In genomic region chr5:64820138-64820537, GRCm38 (mm10) we compare ENCODE assay signal across 18 mouse cellular contexts. TPM values are rescaled to one million over a fixed set of nuclear protein-coding genes. Genes with fewer than 3 reads are reported as not detected.
DNase-seq lines count a peak whose midpoint lies in the region; ATAC-seq and TF ChIP-seq lines count a peak whose summit lies in the region.
"Had no signal": no experiment of that assay in that cellular context is flagged by ENCODE, and none has a peak within 500 bp of the region (broad histone marks: within the 10 kb centered on the region; RNA-seq: fewer than 3 reads in every experiment).

No protein-coding gene starts in this region.

- peak; percentile 88 for DNase-seq in heart, adult 11 months
- no peak for DNase-seq in heart, adult 8-10 months (ENCODE audit: low spot score)
- DNase-seq in lung, postnatal 0 days (ENCODE audit: low spot score): peak; percentile 6
- no peak for DNase-seq in lung, postnatal 14 days
- no peak for DNase-seq in ES-E14 (ENCODE audit: low read depth, low spot score)
- DNase-seq: cerebellum, adult 11 months; gastrocnemius, postnatal 36 days; heart, postnatal 14 days; kidney, adult 11 months; liver, postnatal 0 days; midbrain, embryonic 14.5 days had no signal

- 91% methylated on average over 10 of the region's 10 CpGs for WGBS in lung, postnatal 0 days
- 42% methylated on average over 10 of the region's 10 CpGs for WGBS in olfactory bulb, adult 2 months
- 73% methylated on average over 10 of the region's 10 CpGs for WGBS in midbrain, embryonic 16.5 days

- no peak for TF ChIP-seq EP300 in lung, postnatal 0 days (IDR thresholded peaks at IDR 0.05)

- no peak overlapping the region for H3K27ac ChIP-seq in lung, postnatal 0 days (ENCODE audit: low read length)
- 0 out of 2 replicates have a peak overlapping the region, but pooled peaks have one; percentile 13 for H3K27ac ChIP-seq in ES-E14 (ENCODE audit: insufficient read depth, low read depth, low read length, poor library complexity, severe bottlenecking)
- H3K27ac ChIP-seq in olfactory bulb, adult 2 months (ENCODE audit: insufficient read depth, low read depth, low read length): 0 out of 2 replicates have a peak overlapping the region, but pooled peaks have one; percentile 6
- H3K27ac ChIP-seq in midbrain, embryonic 16.5 days (ENCODE audit: low read length): no peak overlapping the region
- H3K27ac ChIP-seq: hindbrain, embryonic 14.5 days; kidney, postnatal 0 days; limb, embryonic 15.5 days had no signal

- no peak for TF ChIP-seq CTCF in lung, postnatal 0 days (IDR thresholded peaks at IDR 0.05)
- no peak for TF ChIP-seq CTCF in olfactory bulb, adult 2 months (IDR thresholded peaks at IDR 0.05; ENCODE audit: insufficient read depth, low read depth, low read length)

- H3K36me3 ChIP-seq in lung, postnatal 0 days (ENCODE audit: insufficient read depth, low read length): peaks cover 51% of the 10 kb centered on the region
- peaks cover 83% of the 10 kb centered on the region for H3K36me3 ChIP-seq in ES-E14 (ENCODE audit: control insufficient read depth, insufficient read depth, low read length, poor library complexity, severe bottlenecking)
- H3K36me3 ChIP-seq in midbrain, embryonic 16.5 days (ENCODE audit: control insufficient read depth, insufficient read depth, low read length): peaks cover 10% of the 10 kb centered on the region

- in situ Hi-C loops in ES-E14 (cut with MboI; ENCODE audit: low sequenced_read_pairs in 2 of 2, unreplicated experiment in 2 of 2): loop anchor here in 1 of 2 experiments (25.0 kb wide), 1 partner anchor 233 kb away; no protein-coding TSS in a partner anchor

- H3K27me3 ChIP-seq in lung, postnatal 0 days (replicated peaks; ENCODE audit: insufficient read depth, low read length): no peaks in the 10 kb centered on the region
- no peaks in the 10 kb centered on the region for H3K27me3 ChIP-seq in midbrain, embryonic 16.5 days (ENCODE audit: control insufficient read depth, insufficient read depth, low read depth, low read length)
- H3K27me3 ChIP-seq: heart, embryonic 12.5 days; limb, embryonic 15.5 days; megakaryocyte, embryonic 14.5 days had no signal

- H3K9me3 ChIP-seq in lung, postnatal 0 days (ENCODE audit: low read length): no peaks in the 10 kb centered on the region
- no peaks in the 10 kb centered on the region for H3K9me3 ChIP-seq in ES-E14 (ENCODE audit: control insufficient read depth, insufficient read depth, low read depth, low read length)
- no peaks in the 10 kb centered on the region for H3K9me3 ChIP-seq in midbrain, embryonic 16.5 days (replicated peaks; ENCODE audit: control insufficient read depth, low read length, poor library complexity, severe bottlenecking)
- H3K9me3 ChIP-seq: heart, embryonic 12.5 days; limb, embryonic 15.5 days; megakaryocyte, embryonic 14.5 days had no signal

- no peak for TF ChIP-seq POLR2A in olfactory bulb, adult 2 months (IDR thresholded peaks at IDR 0.05; ENCODE audit: insufficient read depth, low read depth, low read length)

- ATAC-seq in lung, postnatal 0 days: no peak
- ATAC-seq in midbrain, embryonic 16.5 days: no peak
- ATAC-seq: liver, postnatal 0 days had no signal

- no peaks in the 10 kb centered on the region; the same call in 1 of the 2 replicates for H3K4me1 ChIP-seq in lung, postnatal 0 days (ENCODE audit: insufficient read depth, low read depth, low read length)
- H3K4me1 ChIP-seq in ES-E14 (ENCODE audit: control insufficient read depth in 2 of 2, insufficient read depth in 2 of 2, low read length in 2 of 2, poor library complexity in 1 of 2): peaks cover 8 to 25% of the 10 kb centered on the region in 2 experiments
- H3K4me1 ChIP-seq in olfactory bulb, adult 2 months (ENCODE audit: control insufficient read depth, insufficient read depth, low read length): peaks cover 21% of the 10 kb centered on the region
- H3K4me1 ChIP-seq in midbrain, embryonic 16.5 days (ENCODE audit: control insufficient read depth, insufficient read depth, low read length): no peaks in the 10 kb centered on the region

- H3K4me3 ChIP-seq in lung, postnatal 0 days (ENCODE audit: low read depth, low read length): no peak overlapping the region
- no peak overlapping the region for H3K4me3 ChIP-seq in ES-E14 (ENCODE audit: insufficient read depth in 1 of 2, low read depth in 1 of 2, low read length in 2 of 2, poor library complexity in 1 of 2, severe bottlenecking in 1 of 2)
- no peak overlapping the region for H3K4me3 ChIP-seq in olfactory bulb, adult 2 months (ENCODE audit: insufficient read depth, low read depth, low read length)
- H3K4me3 ChIP-seq in midbrain, embryonic 16.5 days (ENCODE audit: low read depth, low read length): no peak overlapping the region
- H3K4me3 ChIP-seq: heart, embryonic 12.5 days; limb, embryonic 15.5 days; megakaryocyte, embryonic 14.5 days had no signal

- no peak overlapping the region for H3K4me2 ChIP-seq in lung, postnatal 0 days (replicated peaks; ENCODE audit: low read depth, low read length)
- H3K4me2 ChIP-seq in midbrain, embryonic 16.5 days (ENCODE audit: low read length): no peak overlapping the region
- H3K4me2 ChIP-seq: heart, embryonic 12.5 days; hindbrain, embryonic 14.5 days; limb, embryonic 15.5 days had no signal

- no peak overlapping the region for H3K9ac ChIP-seq in lung, postnatal 0 days (replicated peaks; ENCODE audit: low read depth)
- H3K9ac ChIP-seq in ES-E14 (ENCODE audit: insufficient read depth, low read depth, low read length, poor library complexity, severe bottlenecking): no peak overlapping the region
- no peak overlapping the region for H3K9ac ChIP-seq in midbrain, embryonic 16.5 days (ENCODE audit: low read depth, low read length)
- H3K9ac ChIP-seq: heart, embryonic 12.5 days; hindbrain, embryonic 14.5 days; limb, embryonic 15.5 days; liver, postnatal 0 days had no signal

TF ChIP-seq in ES-E14, 5 proteins besides CTCF, POLR2A, EP300 and RAD21:
- TF ChIP-seq ZC3H11A (IDR thresholded peaks at IDR 0.05; ENCODE audit: borderline replicate concordance, low read depth, low read length): no peak
- TF ChIP-seq MAFK (IDR thresholded peaks at IDR 0.05; ENCODE audit: insufficient read depth, low read depth, low read length): no peak
- TF ChIP-seq HCFC1 (IDR thresholded peaks at IDR 0.05; ENCODE audit: borderline replicate concordance, insufficient read depth, low read length): no peak
- no peak for TF ChIP-seq CHD2 (IDR thresholded peaks at IDR 0.05; ENCODE audit: low read depth, low read length)
- no peak for TF ChIP-seq ZNF384 (IDR thresholded peaks at IDR 0.05; ENCODE audit: low read depth, low read length)

RNA-seq across cellular contexts. Expression of gene Klf3, which starts 16.9 kb away (rescaled TPM):
- total RNA-seq in heart, adult 8-10 months (2022): 10 to 100 TPM; 35.2 to 51.2 (median 39.9) TPM
- 89.7 and 104 TPM in 2 replicates for polyA plus RNA-seq in lung, postnatal 0 days (2015; fragmentation: Nextera tagmentation; extraction: Ambion mirVana)
- 22.9 and 31.8 TPM in 2 replicates for total RNA-seq in ES-E14 (2012; rRNA removed)
- polyA plus RNA-seq in olfactory bulb, adult 2 months (2012; ENCODE audit: insufficient read depth, insufficient read length, low replicate concordance, missing spikeins): not detected in 2 replicates
- 19.1 and 25.1 TPM in 2 replicates for polyA plus RNA-seq in midbrain, embryonic 16.5 days (2015; fragmentation: Nextera tagmentation; extraction: Ambion mirVana)

Comparison
In these comparisons a context has a peak if more than half of its experiments do, and no peak if none do; other contexts are left out.
1. DNase-seq: peak in heart, adult 11 months (single experiment) and lung, postnatal 0 days (single experiment); none in heart, adult 8-10 months (single experiment), lung, postnatal 14 days (single experiment) and ES-E14 (single experiment).
2. H3K27ac ChIP-seq: peak in ES-E14 (single experiment) and olfactory bulb, adult 2 months (single experiment); none in lung, postnatal 0 days (single experiment) and midbrain, embryonic 16.5 days (single experiment).